Mouse (Mus musculus) heart, embryonic 15.5 days (tissue): ENCODE results near the gene Grk6. TPM values are rescaled to one million over a fixed set of nuclear protein-coding genes. Genes with fewer than 3 reads are reported as not detected.

ENCODE experiments used
- ATAC-seq: fragments of 200-750 bp; cut with Nextera tagmentation; replicated peaks from 2 replicates; pipeline ENCODE4 v1.8.0; 2017; ENCODE audit warnings: low read depth, moderate TSS enrichment; ENCODE audit not compliant: insufficient number of reproducible peaks, insufficient read depth, low FRiP score
- H3K27ac ChIP-seq: fragments of 300-500 bp; sonication (generic); 2 replicates; pipeline ENCODE4 v1.5.1; 2015; ENCODE audit warnings: mild to moderate bottlenecking, inconsistent platforms
- H3K27me3 ChIP-seq: fragments of 300-500 bp; sonication (generic); 2 replicates; pipeline ENCODE4 v1.6.1; 2015; ENCODE audit warnings: inconsistent platforms
- H3K36me3 ChIP-seq: fragments of 300-500 bp; sonication (generic); 2 replicates; pipeline ENCODE4 v1.6.1; 2015; ENCODE audit warnings: mild to moderate bottlenecking, inconsistent platforms
- H3K4me1 ChIP-seq: fragments of 300-500 bp; sonication (generic); replicated peaks from 2 replicates; pipeline ENCODE4 v1.6.1; 2015; ENCODE audit warnings: inconsistent platforms
- H3K4me2 ChIP-seq: fragments of 300-500 bp; sonication (generic); 2 replicates; pipeline ENCODE4 v1.6.1; 2015; ENCODE audit warnings: inconsistent platforms, mild to moderate bottlenecking, moderate library complexity
- H3K4me3 ChIP-seq: fragments of 300-500 bp; sonication (generic); 2 replicates; pipeline ENCODE4 v1.5.1; 2015; ENCODE audit warnings: mild to moderate bottlenecking, inconsistent platforms
- H3K9ac ChIP-seq: fragments of 300-500 bp; sonication (generic); 2 replicates; pipeline ENCODE4 v1.6.1; 2015; ENCODE audit warnings: mild to moderate bottlenecking, inconsistent platforms
- H3K9me3 ChIP-seq: fragments of 300-500 bp; sonication (generic); replicated peaks from 2 replicates; pipeline ENCODE4 v1.6.1; 2016; ENCODE audit warnings: inconsistent platforms
- WGBS: fragments of 180-500 bp; shearing (Covaris S2); methylation state at CpG from one replicate; pipeline ENCODE4 v1.1.7; 2015; ENCODE audit warnings: mixed read lengths; 5-methylcytosine and 5-hydroxymethylcytosine counted together
- polyA plus RNA-seq: library from polyadenylated mRNA; unstranded; fragments of >200 nt; fragmentation: Nextera tagmentation; extraction: Ambion mirVana; gene quantifications from 2 replicates; pipeline ENCODE4 v1.2.1, GENCODE M21; 2015

The Grk6 gene
- polyA plus RNA-seq, 1 experiment from 2014 or later = 15.5 TPM

GRCm38 (mm10) chr13:55479008-55479407, 34.1 kb downstream of the Grk6 start:
- WGBS = 68% methylated on average over 7 of the region's 7 CpGs
- Histone ChIP-seq H3K4me3 (no peak overlapping the region), H3K4me1 (peaks cover 33% of the 10 kb centered on the region), H3K9ac (no peak overlapping the region), H3K27me3 (peaks cover 60% of the 10 kb centered on the region), H3K27ac (peak overlapping the region; percentile 46), H3K36me3 (peaks cover 44% of the 10 kb centered on the region), H3K9me3 (no peaks in the 10 kb centered on the region), H3K4me2 (no peak overlapping the region)
- no peak; the same call in 1 of the 2 replicates for ATAC-seq

DNA sequence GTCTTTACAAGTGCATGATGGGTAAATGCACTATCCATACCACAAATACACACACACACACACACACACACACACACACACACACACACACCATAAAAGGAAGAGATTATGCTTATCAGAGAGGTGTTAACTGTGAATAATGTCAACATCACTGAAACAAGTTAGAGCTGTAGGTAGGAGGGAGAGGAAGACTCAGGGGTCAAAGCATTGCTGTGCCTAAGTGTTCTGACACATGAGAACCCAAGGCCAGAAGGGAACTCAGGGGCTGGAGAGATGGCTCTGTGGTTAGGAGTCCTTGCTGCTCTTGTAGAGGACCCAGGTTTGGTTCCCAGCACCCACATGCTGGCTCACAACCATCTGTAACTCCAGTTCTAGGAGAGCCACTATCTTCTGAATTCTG, 35.1 kb downstream of the Grk6 start:
- peaks cover 41% of the 10 kb centered on the region for H3K36me3 ChIP-seq
- H3K4me1 ChIP-seq = peaks cover 42% of the 10 kb centered on the region
- H3K9me3 ChIP-seq = no peaks in the 10 kb centered on the region
- H3K4me3 ChIP-seq = no peak overlapping the region
- H3K9ac ChIP-seq = no peak overlapping the region
- no peak overlapping the region for H3K4me2 ChIP-seq
- H3K27me3 ChIP-seq = peaks cover 60% of the 10 kb centered on the region
- ATAC-seq = no peak
- 0 out of 2 replicates have a peak overlapping the region, but pooled peaks have one; percentile 31 for H3K27ac ChIP-seq

GRCm38 (mm10) chr13:55482542-55482941, 37.7 kb downstream of the Grk6 start:
- Histone ChIP-seq H3K27ac (peak overlapping the region; percentile 52), H3K9me3 (no peaks in the 10 kb centered on the region), H3K4me3 (no peak overlapping the region), H3K4me2 (no peak overlapping the region), H3K27me3 (peaks cover 64% of the 10 kb centered on the region), H3K36me3 (peaks cover 23% of the 10 kb centered on the region), H3K4me1 (peaks cover 68% of the 10 kb centered on the region), H3K9ac (no peak overlapping the region)
- 50% methylated on average over 7 of the region's 7 CpGs for WGBS
- ATAC-seq = no peak

DNA sequence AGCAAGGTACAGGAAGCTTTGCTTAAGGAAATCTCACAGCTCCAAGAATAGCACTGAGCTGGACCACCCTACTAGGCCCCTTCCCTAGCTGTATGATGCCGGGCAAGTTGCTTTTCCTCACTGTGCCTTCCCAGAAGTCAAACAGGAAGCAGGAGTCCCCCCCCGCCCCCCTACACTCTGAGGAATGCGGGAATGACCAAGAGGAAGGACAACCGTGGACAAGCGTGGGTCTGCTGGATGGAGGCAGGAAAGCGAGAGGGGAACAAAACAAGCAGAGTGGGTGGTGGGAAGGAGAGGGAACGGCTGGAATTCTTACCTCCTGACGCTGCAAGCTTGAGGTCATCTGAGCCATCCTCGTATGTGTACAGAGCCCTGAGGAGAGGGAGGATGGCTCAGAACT, 38.2 kb downstream of the Grk6 start:
- Histone ChIP-seq H3K27me3 (peaks cover 65% of the 10 kb centered on the region), H3K9ac (no peak overlapping the region), H3K36me3 (peaks cover 23% of the 10 kb centered on the region), H3K4me3 (no peak overlapping the region), H3K27ac (peak overlapping the region; percentile 52), H3K9me3 (no peaks in the 10 kb centered on the region), H3K4me2 (peak overlapping the region; percentile 7; the same call in 1 of the 2 replicates), H3K4me1 (peaks cover 73% of the 10 kb centered on the region)
- WGBS = 26% methylated on average over 9 of the region's 9 CpGs
- no peak for ATAC-seq

GRCm38 (mm10) chr13:55483593-55483992, 38.7 kb downstream of the Grk6 start:
- Histone ChIP-seq H3K4me1 (peaks cover 77% of the 10 kb centered on the region), H3K9ac (no peak overlapping the region), H3K27me3 (peaks cover 69% of the 10 kb centered on the region), H3K4me3 (no peak overlapping the region), H3K27ac (peak overlapping the region; percentile 52), H3K36me3 (peaks cover 23% of the 10 kb centered on the region), H3K4me2 (0 out of 2 replicates have a peak overlapping the region, but pooled peaks have one; percentile 4), H3K9me3 (no peaks in the 10 kb centered on the region)
- no peak for ATAC-seq
- 55% methylated on average over 15 of the region's 15 CpGs for WGBS

GRCm38 (mm10) chr13:55484520-55485088, 39.7 kb downstream of the Grk6 start:
- Histone ChIP-seq H3K4me2 (0 out of 2 replicates have a peak overlapping the region, but pooled peaks have one; percentile 4), H3K9ac (no peak overlapping the region)
- WGBS = 40% methylated on average over 7 of the region's 7 CpGs

GRCm38 (mm10) chr13:55486029-55486794, 41.3 kb downstream of the Grk6 start:
- Histone ChIP-seq H3K27ac (peak overlapping the region; percentile 86; the same call in 1 of the 2 replicates), H3K9ac (peak overlapping the region; percentile 92), H3K27me3 (peaks cover 86% of the 10 kb centered on the region), H3K4me1 (peaks cover 67% of the 10 kb centered on the region), H3K4me2 (peak overlapping the region; percentile 95), H3K9me3 (no peaks in the 10 kb centered on the region), H3K4me3 (peak overlapping the region; percentile 88), H3K36me3 (peaks cover 9% of the 10 kb centered on the region; the same call in 1 of the 2 replicates)
- ATAC-seq = no peak
- 42% methylated on average over 14 of the region's 14 CpGs for WGBS

More at GRCm38 (mm10) chr13:55484520-55485088, 39.7 kb downstream of the Grk6 start:
- Histone ChIP-seq H3K9me3 (no peaks in the 10 kb centered on the region), H3K4me1 (peaks cover 67% of the 10 kb centered on the region), H3K27ac (no peak overlapping the region), H3K4me3 (no peak overlapping the region), H3K36me3 (peaks cover 23% of the 10 kb centered on the region), H3K27me3 (peaks cover 74% of the 10 kb centered on the region)
- ATAC-seq = no peak

DNA sequence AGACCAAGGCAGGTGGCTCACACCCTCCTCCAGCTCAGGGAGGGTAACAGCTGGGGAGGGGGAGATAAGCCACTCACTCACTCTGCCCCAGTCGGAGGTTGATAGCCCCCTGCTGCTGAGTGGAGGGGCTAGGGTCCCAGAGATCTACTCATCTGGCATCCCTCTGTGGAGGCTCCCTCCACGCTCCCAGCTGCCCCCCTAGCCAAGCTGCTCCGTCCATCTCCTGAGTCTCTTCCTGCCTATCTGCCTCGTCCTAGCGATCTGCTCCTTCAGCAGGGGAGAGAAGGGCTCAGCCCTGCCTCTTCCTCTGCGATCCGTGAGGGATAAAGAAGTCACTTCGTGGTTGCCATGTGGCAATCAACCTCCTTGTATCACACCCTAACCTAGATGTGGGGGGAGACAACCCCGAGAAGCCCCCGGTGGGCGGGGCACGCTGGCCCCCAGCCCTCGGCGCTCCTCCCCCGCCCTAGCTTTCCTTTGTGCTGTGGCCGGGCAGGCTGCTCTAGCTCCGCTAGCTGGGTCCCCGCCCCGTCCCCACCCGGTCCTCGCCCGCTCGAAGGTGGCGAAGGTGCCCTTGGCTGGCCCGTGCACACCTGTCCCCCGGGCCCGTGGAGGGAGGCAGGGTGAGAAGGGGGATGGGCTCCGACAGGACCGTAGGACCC, 42.2 kb downstream of the Grk6 start:
- H3K4me3 ChIP-seq = peak overlapping the region; percentile 88
- H3K9me3 ChIP-seq = no peaks in the 10 kb centered on the region
- H3K27ac ChIP-seq = peak overlapping the region; percentile 86
- peaks cover 64% of the 10 kb centered on the region for H3K4me1 ChIP-seq
- peak overlapping the region; percentile 92 for H3K9ac ChIP-seq
- ATAC-seq = peak; percentile 48
- H3K36me3 ChIP-seq = peaks cover 3% of the 10 kb centered on the region; the same call in 1 of the 2 replicates
- H3K4me2 ChIP-seq = peak overlapping the region; percentile 95
- 1% methylated on average over 27 of the region's 29 CpGs for WGBS
- H3K27me3 ChIP-seq = peaks cover 88% of the 10 kb centered on the region

DNA sequence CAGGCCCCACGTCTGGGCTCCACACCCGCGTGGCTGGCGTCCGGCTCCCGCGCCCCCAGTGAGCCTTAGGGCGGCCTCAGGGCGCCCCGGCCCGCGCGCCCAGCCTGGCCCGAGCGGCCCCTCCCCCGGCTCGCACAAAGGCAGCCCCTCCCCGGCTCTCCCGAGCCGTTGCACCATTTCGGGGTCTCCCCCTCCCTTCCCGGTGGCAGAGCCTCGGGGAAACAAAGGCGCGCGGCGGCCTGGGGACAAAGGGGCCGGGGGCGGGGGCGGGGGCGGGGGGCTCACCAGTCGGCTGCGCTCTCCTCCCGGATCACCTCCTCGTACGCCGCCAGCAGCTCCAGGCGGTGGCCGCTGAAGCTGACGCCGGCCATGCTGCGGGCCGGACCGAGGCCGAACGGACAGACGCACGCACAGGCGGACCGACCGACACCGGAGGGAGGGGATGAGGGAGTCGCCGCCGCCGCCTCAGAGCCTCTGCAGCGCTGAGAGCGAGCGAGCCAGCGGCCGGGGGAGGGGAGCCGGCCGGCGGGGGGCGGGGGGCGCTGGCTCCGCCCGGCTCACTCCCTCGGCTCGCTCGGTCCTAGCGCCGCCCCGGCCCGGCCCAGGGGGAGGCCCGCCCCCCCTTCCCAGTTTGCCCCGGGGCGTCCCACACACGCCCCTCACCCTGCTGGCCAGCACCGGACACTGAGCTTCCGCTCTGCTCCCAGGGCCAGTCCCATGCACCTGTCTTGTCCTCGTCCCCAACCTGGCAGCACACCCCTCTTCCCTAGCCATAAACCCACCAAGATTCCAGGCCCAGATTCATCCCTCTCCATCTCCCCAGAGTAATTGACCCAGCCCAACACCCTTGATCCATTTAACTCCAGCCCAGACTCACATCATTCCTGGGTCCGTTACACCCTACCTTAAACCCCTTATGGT, 43.0 kb downstream of the Grk6 start, which contains the start of gene Dbn1:
Dbn1 (minus strand) TSS at position 534 of the 921 bp plus-strand sequence.
- peak; percentile 78 for ATAC-seq
- Histone ChIP-seq H3K4me2 (peak within 1 kb of the TSS; percentile 95), H3K27me3 (peaks cover 91% of the 10 kb centered on the region), H3K27ac (peak within 1 kb of the TSS; percentile 86), H3K4me1 (peaks cover 56% of the 10 kb centered on the region), H3K36me3 (no peaks in the 10 kb centered on the region), H3K9me3 (no peaks in the 10 kb centered on the region), H3K9ac (peak within 1 kb of the TSS; percentile 92), H3K4me3 (peak within 1 kb of the TSS; percentile 88)
- WGBS = 2% methylated on average over 65 of the region's 83 CpGs

- no peak for ATAC-seq
- Histone ChIP-seq H3K4me3 (no peak overlapping the region), H3K27me3 (peaks cover 72% of the 10 kb centered on the region), H3K4me2 (no peak overlapping the region), H3K9ac (no peak overlapping the region), H3K9me3 (no peaks in the 10 kb centered on the region), H3K36me3 (peaks cover 13% of the 10 kb centered on the region; the same call in 1 of the 2 replicates), H3K4me1 (peaks cover 29% of the 10 kb centered on the region), H3K27ac (no peak overlapping the region)
- WGBS = 30% methylated on average over 2 of the region's 2 CpGs
These were observed 49.4 kb downstream of the Grk6 start for GRCm38 (mm10) chr13:55494257-55494656.
